Mouse (Mus musculus) midbrain, embryonic 14.5 days (tissue): Measurements from ENCODE around the gene Atp5j. TPM values are rescaled to one million over a fixed set of nuclear protein-coding genes. Genes with fewer than 3 reads are reported as not detected.
A peak's percentile ranks its signal among the peaks of the same experiment; 100 is the strongest.

ENCODE experiments used
- ATAC-seq: fragments of 200-750 bp; cut with Nextera tagmentation; 2 replicates; pipeline ENCODE4 v1.8.0; 2017; ENCODE audit warnings: moderate number of reproducible peaks, moderate library complexity; ENCODE audit not compliant: low FRiP score, low TSS enrichment
- DNase-seq: peaks from one replicate; pipeline ENCODE4 v3.0.0-alpha.2; 2015
- H3K27ac ChIP-seq: fragments of 300-500 bp; sonication (generic); replicated peaks from 2 replicates; pipeline ENCODE4 v1.5.1; 2014; ENCODE audit warnings: mild to moderate bottlenecking, low read depth, low read length, moderate library complexity
- H3K27me3 ChIP-seq: fragments of 300-500 bp; sonication (generic); 2 replicates; pipeline ENCODE4 v1.6.1; 2014; ENCODE audit warnings: low read length, control low read depth, mixed read lengths; ENCODE audit not compliant: control insufficient read depth, insufficient read depth
- H3K36me3 ChIP-seq: fragments of 300-500 bp; sonication (generic); 2 replicates; pipeline ENCODE4 v1.6.1; 2014; ENCODE audit warnings: low read length, control low read depth; ENCODE audit not compliant: control insufficient read depth, insufficient read depth
- H3K4me1 ChIP-seq: fragments of 300-500 bp; sonication (generic); 2 replicates; pipeline ENCODE4 v1.6.1; 2014; ENCODE audit warnings: mild to moderate bottlenecking, antibody characterized with exemption, low read length, control low read depth; ENCODE audit not compliant: control insufficient read depth, insufficient read depth
- H3K4me2 ChIP-seq: fragments of 300-500 bp; sonication (generic); 2 replicates; pipeline ENCODE4 v1.6.1; 2014; ENCODE audit warnings: mild to moderate bottlenecking, low read length, moderate library complexity
- H3K4me3 ChIP-seq: fragments of 300-500 bp; sonication (generic); replicated peaks from 2 replicates; pipeline ENCODE4 v1.5.1; 2014; ENCODE audit warnings: low read depth, low read length
- H3K9ac ChIP-seq: fragments of 300-500 bp; sonication (generic); replicated peaks from 2 replicates; pipeline ENCODE4 v1.6.1; 2014; ENCODE audit warnings: mild to moderate bottlenecking, low read length, moderate library complexity
- H3K9me3 ChIP-seq: fragments of 300-500 bp; sonication (generic); 2 replicates; pipeline ENCODE4 v1.6.1; 2016; ENCODE audit warnings: low read length, control low read depth, mixed read lengths; ENCODE audit not compliant: control insufficient read depth
- WGBS: fragments of 180-500 bp; shearing (Covaris S2); extraction: QIAGEN DNeasy Blood & Tissue Kit; methylation state at CpG from one replicate; pipeline ENCODE4 v1.1.7; 2014; 5-methylcytosine and 5-hydroxymethylcytosine counted together
- polyA plus RNA-seq: library from polyadenylated mRNA; unstranded; fragments of >200 nt; fragmentation: Nextera tagmentation; extraction: Ambion mirVana; gene quantifications from 2 replicates; pipeline ENCODE4 v1.2.1, GENCODE M21; 2014

Atp5j gene
- 769 and 923 TPM in 2 replicates for polyA plus RNA-seq

- peaks cover 32% of the 10 kb centered on the region for H3K36me3 ChIP-seq
- WGBS = under 1% methylated on average over 56 of the region's 57 CpGs
- H3K9me3 ChIP-seq = no peaks in the 10 kb centered on the region
- peak; percentile 89 for DNase-seq
- H3K4me1 ChIP-seq = peaks cover 16% of the 10 kb centered on the region
- H3K4me3 ChIP-seq = peak within 1 kb of the TSS; percentile 92
- no peaks in the 10 kb centered on the region for H3K27me3 ChIP-seq
- ATAC-seq = peak; percentile 75
- H3K27ac ChIP-seq = peak within 1 kb of the TSS; percentile 95
- peak within 1 kb of the TSS; percentile 95 for H3K9ac ChIP-seq
- peak within 1 kb of the TSS; percentile 86 for H3K4me2 ChIP-seq
Observed at GRCm38 (mm10) chr16:84835441-84835822, at the start of gene Atp5j. Gene Atp5j, minus strand, starts transcription at chr16:84835625.

GRCm38 (mm10) chr16:84884572-84884971 lies 49.1 kb upstream of the Atp5j start:
- Histone ChIP-seq H3K27ac (no peak overlapping the region), H3K36me3 (no peaks in the 10 kb centered on the region), H3K4me2 (no peak overlapping the region), H3K9ac (no peak overlapping the region), H3K4me3 (no peak overlapping the region), H3K4me1 (no peaks in the 10 kb centered on the region), H3K27me3 (no peaks in the 10 kb centered on the region), H3K9me3 (no peaks in the 10 kb centered on the region)
- 85% methylated on average over 8 of the region's 8 CpGs for WGBS
- DNase-seq (no peak), ATAC-seq (no peak)

- ATAC-seq = no peak
- WGBS = 91% methylated on average over 8 of the region's 8 CpGs
Observed at GRCm38 (mm10) chr16:84881754-84882321, 46.4 kb upstream of the Atp5j start.

GRCm38 (mm10) chr16:84881168-84881567 lies 45.7 kb upstream of the Atp5j start:
- no peak overlapping the region for H3K4me2 ChIP-seq
- H3K4me3 ChIP-seq = no peak overlapping the region
- DNase-seq = no peak
- no peaks in the 10 kb centered on the region for H3K36me3 ChIP-seq
- no peak overlapping the region for H3K9ac ChIP-seq
- H3K4me1 ChIP-seq = no peaks in the 10 kb centered on the region
- H3K9me3 ChIP-seq = no peaks in the 10 kb centered on the region
- no peaks in the 10 kb centered on the region for H3K27me3 ChIP-seq
- ATAC-seq = no peak
- 90% methylated on average over 9 of the region's 9 CpGs for WGBS
- no peak overlapping the region for H3K27ac ChIP-seq

More at GRCm38 (mm10) chr16:84881754-84882321, 46.4 kb upstream of the Atp5j start:
- DNase-seq = no peak
- Histone ChIP-seq H3K9me3 (no peaks in the 10 kb centered on the region), H3K4me1 (no peaks in the 10 kb centered on the region), H3K4me3 (no peak overlapping the region), H3K36me3 (no peaks in the 10 kb centered on the region), H3K4me2 (no peak overlapping the region), H3K27ac (no peak overlapping the region), H3K9ac (no peak overlapping the region), H3K27me3 (no peaks in the 10 kb centered on the region)

- Histone ChIP-seq H3K9ac (no peak overlapping the region), H3K9me3 (no peaks in the 10 kb centered on the region), H3K4me1 (0 out of 2 replicates have a peak, but pooled peaks cover 4% of the 10 kb centered on the region), H3K36me3 (no peaks in the 10 kb centered on the region), H3K27me3 (no peaks in the 10 kb centered on the region), H3K4me2 (no peak overlapping the region), H3K4me3 (no peak overlapping the region), H3K27ac (no peak overlapping the region)
- DNase-seq = peak; percentile 83
- 19% methylated on average over 5 of the region's 5 CpGs for WGBS
- ATAC-seq = no peak
Observed at GRCm38 (mm10) chr16:84879146-84879545, 43.7 kb upstream of the Atp5j start.

- no peak overlapping the region for H3K27ac ChIP-seq
- H3K4me1 ChIP-seq = 0 out of 2 replicates have a peak, but pooled peaks cover 4% of the 10 kb centered on the region
- ATAC-seq = peak; percentile 44; the same call in 1 of the 2 replicates
Observed at GRCm38 (mm10) chr16:84876082-84876481, 40.7 kb upstream of the Atp5j start.

GRCm38 (mm10) chr16:84875718-84876035 lies 40.3 kb upstream of the Atp5j start:
- ATAC-seq = no peak
- no peak overlapping the region for H3K9ac ChIP-seq
- no peak overlapping the region for H3K27ac ChIP-seq
- 0 out of 2 replicates have a peak, but pooled peaks cover 4% of the 10 kb centered on the region for H3K4me1 ChIP-seq
- DNase-seq = no peak
- H3K9me3 ChIP-seq = no peaks in the 10 kb centered on the region
- WGBS = 86% methylated on average over 7 of the region's 7 CpGs
- no peaks in the 10 kb centered on the region for H3K36me3 ChIP-seq
- no peak overlapping the region for H3K4me2 ChIP-seq
- H3K27me3 ChIP-seq = no peaks in the 10 kb centered on the region
- H3K4me3 ChIP-seq = no peak overlapping the region

More at GRCm38 (mm10) chr16:84876082-84876481, 40.7 kb upstream of the Atp5j start:
- 37% methylated on average over 8 of the region's 8 CpGs for WGBS
- Histone ChIP-seq H3K36me3 (no peaks in the 10 kb centered on the region), H3K9ac (no peak overlapping the region), H3K27me3 (no peaks in the 10 kb centered on the region), H3K4me2 (no peak overlapping the region), H3K4me3 (no peak overlapping the region), H3K9me3 (no peaks in the 10 kb centered on the region)
- peak; percentile 67 for DNase-seq

GRCm38 (mm10) chr16:84875012-84875717 lies 39.7 kb upstream of the Atp5j start:
- no peak overlapping the region for H3K4me2 ChIP-seq
- no peaks in the 10 kb centered on the region for H3K9me3 ChIP-seq
- WGBS = 83% methylated on average over 24 of the region's 24 CpGs
- no peak overlapping the region for H3K4me3 ChIP-seq
- H3K9ac ChIP-seq = no peak overlapping the region
- H3K27ac ChIP-seq = no peak overlapping the region
- H3K36me3 ChIP-seq = no peaks in the 10 kb centered on the region
- DNase-seq (peak; percentile 40), ATAC-seq (no peak)
- 0 out of 2 replicates have a peak, but pooled peaks cover 4% of the 10 kb centered on the region for H3K4me1 ChIP-seq
- H3K27me3 ChIP-seq = no peaks in the 10 kb centered on the region

- WGBS = 82% methylated on average over 8 of the region's 8 CpGs
- no peaks in the 10 kb centered on the region for H3K36me3 ChIP-seq
- ATAC-seq (no peak), DNase-seq (no peak)
- no peak overlapping the region for H3K9ac ChIP-seq
- H3K4me2 ChIP-seq = no peak overlapping the region
- 0 out of 2 replicates have a peak, but pooled peaks cover 4% of the 10 kb centered on the region for H3K4me1 ChIP-seq
- H3K9me3 ChIP-seq = no peaks in the 10 kb centered on the region
- no peak overlapping the region for H3K4me3 ChIP-seq
- no peaks in the 10 kb centered on the region for H3K27me3 ChIP-seq
- H3K27ac ChIP-seq = no peak overlapping the region
Observed at GRCm38 (mm10) chr16:84873805-84874204, 38.4 kb upstream of the Atp5j start.
